Mouse (Mus musculus) embryonic facial prominence, embryonic 10.5 days (tissue): ENCODE results near the gene Gm20890. TPM values are rescaled to one million over a fixed set of nuclear protein-coding genes. Genes with fewer than 3 reads are reported as not detected.
"Not testable (repeated sequence)": the region's sequence is repeated elsewhere in the genome, so short reads cannot be mapped to it uniquely, and the experiment has no call there.

Experiments used
- DNase-seq: peaks from one replicate; pipeline ENCODE4 v3.0.0-alpha.2; 2017; ENCODE audit warnings: low spot score
- H3K27ac ChIP-seq: fragments of 300-500 bp; sonication (generic); replicated peaks from 2 replicates; pipeline ENCODE4 v1.5.1; 2016; ENCODE audit warnings: mild to moderate bottlenecking
- H3K27me3 ChIP-seq: fragments of 300-500 bp; sonication (generic); replicated peaks from 2 replicates; pipeline ENCODE4 v1.6.1; 2016; ENCODE audit warnings: low read depth, mild to moderate bottlenecking; ENCODE audit not compliant: poor library complexity, severe bottlenecking
- H3K36me3 ChIP-seq: fragments of 300-500 bp; sonication (generic); replicated peaks from 2 replicates; pipeline ENCODE4 v1.6.1; 2016; ENCODE audit warnings: mild to moderate bottlenecking, moderate library complexity
- H3K4me1 ChIP-seq: fragments of 300-500 bp; sonication (generic); 2 replicates; pipeline ENCODE4 v1.6.1; 2016
- H3K4me3 ChIP-seq: fragments of 300-500 bp; sonication (generic); 2 replicates; pipeline ENCODE4 v1.5.1; 2016; ENCODE audit warnings: mild to moderate bottlenecking, moderate library complexity
- H3K9me3 ChIP-seq: fragments of 300-500 bp; sonication (generic); 2 replicates; pipeline ENCODE4 v1.6.1; 2016; ENCODE audit warnings: mild to moderate bottlenecking
- WGBS: fragments of 180-500 bp; shearing (Covaris S2); methylation state at CpG from one replicate; pipeline ENCODE4 v1.1.7; 2016; 5-methylcytosine and 5-hydroxymethylcytosine counted together
- polyA plus RNA-seq: library from polyadenylated mRNA; unstranded; fragments of >200 nt; fragmentation: Nextera tagmentation; extraction: Ambion mirVana; gene quantifications from 2 replicates; pipeline ENCODE4 v1.2.1, GENCODE M21; 2016

Gm20890 gene
- not detected in 2 replicates for polyA plus RNA-seq

GRCm38 (mm10) chrY:26776699-26777098 lies at the start of gene Gm20890:
Gene Gm20890, minus strand, starts transcription at chrY:26776799.
- H3K36me3 ChIP-seq, H3K4me3 ChIP-seq, DNase-seq, H3K27me3 ChIP-seq, H3K4me1 ChIP-seq, H3K27ac ChIP-seq, H3K9me3 ChIP-seq: not testable (repeated sequence)
- no CpG with 5 or more reads among the region's 5 CpGs for WGBS
